Mouse (Mus musculus) kidney, embryonic 15.5 days (tissue): ENCODE data around the gene Zrsr1. TPM values are rescaled to one million over a fixed set of nuclear protein-coding genes. Genes with fewer than 3 reads are reported as not detected.

Experiments used
- ATAC-seq: fragments of 200-750 bp; cut with Nextera tagmentation; replicated peaks from 2 replicates; pipeline ENCODE4 v1.8.0; 2017; ENCODE audit warnings: moderate TSS enrichment; ENCODE audit not compliant: low FRiP score
- H3K27ac ChIP-seq: fragments of 300-500 bp; sonication (generic); 2 replicates; pipeline ENCODE4 v1.5.1; 2015; ENCODE audit warnings: mild to moderate bottlenecking, inconsistent platforms
- H3K27me3 ChIP-seq: fragments of 300-500 bp; sonication (generic); 2 replicates; pipeline ENCODE4 v1.6.1; 2015; ENCODE audit warnings: inconsistent platforms
- H3K36me3 ChIP-seq: fragments of 300-500 bp; sonication (generic); 2 replicates; pipeline ENCODE4 v1.6.1; 2015; ENCODE audit warnings: inconsistent platforms
- H3K4me1 ChIP-seq: fragments of 300-500 bp; sonication (generic); 2 replicates; pipeline ENCODE4 v1.6.1; 2015; ENCODE audit warnings: inconsistent platforms
- H3K4me2 ChIP-seq: fragments of 300-500 bp; sonication (generic); 2 replicates; pipeline ENCODE4 v1.6.1; 2015; ENCODE audit warnings: moderate library complexity, mild to moderate bottlenecking, inconsistent platforms
- H3K4me3 ChIP-seq: fragments of 300-500 bp; sonication (generic); replicated peaks from 2 replicates; pipeline ENCODE4 v1.5.1; 2015; ENCODE audit warnings: mild to moderate bottlenecking, inconsistent platforms
- H3K9ac ChIP-seq: fragments of 300-500 bp; sonication (generic); 2 replicates; pipeline ENCODE4 v1.6.1; 2015; ENCODE audit warnings: mild to moderate bottlenecking, inconsistent platforms
- H3K9me3 ChIP-seq: fragments of 300-500 bp; sonication (generic); replicated peaks from 2 replicates; pipeline ENCODE4 v1.6.1; 2016; ENCODE audit warnings: inconsistent platforms
- WGBS: fragments of 180-500 bp; shearing (Covaris S2); methylation state at CpG from one replicate; pipeline ENCODE4 v1.1.7; 2015; ENCODE audit warnings: mixed read lengths; 5-methylcytosine and 5-hydroxymethylcytosine counted together
- polyA plus RNA-seq: library from polyadenylated mRNA; unstranded; fragments of >200 nt; fragmentation: Nextera tagmentation; extraction: Ambion mirVana; gene quantifications from 2 replicates; pipeline ENCODE4 v1.2.1, GENCODE M21; 2015

Gene Zrsr1
- polyA plus RNA-seq, 1 experiment from 2014 or later, result 3.8 TPM

- no peaks in the 10 kb centered on the region for H3K36me3 ChIP-seq
- WGBS, result 92% methylated on average over 4 of the region's 4 CpGs
- H3K27ac ChIP-seq, result no peak overlapping the region
Measured at GRCm38 (mm10) chr11:23017943-23018342, 46.1 kb downstream of the Zrsr1 start.

GRCm38 (mm10) chr11:23020116-23020770, 48.4 kb downstream of the Zrsr1 start:
- ATAC-seq, result no peak
- H3K27me3 ChIP-seq, result no peaks in the 10 kb centered on the region
- no peaks in the 10 kb centered on the region for H3K36me3 ChIP-seq
- no peaks in the 10 kb centered on the region for H3K9me3 ChIP-seq
- no peak overlapping the region for H3K4me2 ChIP-seq
- H3K9ac ChIP-seq, result no peak overlapping the region
- H3K27ac ChIP-seq, result no peak overlapping the region
- H3K4me1 ChIP-seq, result peaks cover 4% of the 10 kb centered on the region; the same call in 1 of the 2 replicates
- no peak overlapping the region for H3K4me3 ChIP-seq
- 52% methylated on average over 24 of the region's 24 CpGs for WGBS

More at GRCm38 (mm10) chr11:23017943-23018342, 46.1 kb downstream of the Zrsr1 start:
- Histone ChIP-seq H3K4me1 (peaks cover 4% of the 10 kb centered on the region; the same call in 1 of the 2 replicates), H3K4me3 (no peak overlapping the region), H3K27me3 (no peaks in the 10 kb centered on the region), H3K4me2 (no peak overlapping the region), H3K9ac (no peak overlapping the region), H3K9me3 (no peaks in the 10 kb centered on the region)
- no peak for ATAC-seq

- H3K27ac ChIP-seq, result no peak overlapping the region
- no peak overlapping the region for H3K4me3 ChIP-seq
- ATAC-seq, result no peak
- H3K27me3 ChIP-seq, result no peaks in the 10 kb centered on the region
- peaks cover 4% of the 10 kb centered on the region; the same call in 1 of the 2 replicates for H3K4me1 ChIP-seq
- H3K4me2 ChIP-seq, result no peak overlapping the region
- WGBS, result 95% methylated on average over 14 of the region's 14 CpGs
- no peaks in the 10 kb centered on the region for H3K36me3 ChIP-seq
- H3K9ac ChIP-seq, result no peak overlapping the region
- H3K9me3 ChIP-seq, result no peaks in the 10 kb centered on the region
Measured at GRCm38 (mm10) chr11:23020841-23021240, 49.0 kb downstream of the Zrsr1 start.

DNA sequence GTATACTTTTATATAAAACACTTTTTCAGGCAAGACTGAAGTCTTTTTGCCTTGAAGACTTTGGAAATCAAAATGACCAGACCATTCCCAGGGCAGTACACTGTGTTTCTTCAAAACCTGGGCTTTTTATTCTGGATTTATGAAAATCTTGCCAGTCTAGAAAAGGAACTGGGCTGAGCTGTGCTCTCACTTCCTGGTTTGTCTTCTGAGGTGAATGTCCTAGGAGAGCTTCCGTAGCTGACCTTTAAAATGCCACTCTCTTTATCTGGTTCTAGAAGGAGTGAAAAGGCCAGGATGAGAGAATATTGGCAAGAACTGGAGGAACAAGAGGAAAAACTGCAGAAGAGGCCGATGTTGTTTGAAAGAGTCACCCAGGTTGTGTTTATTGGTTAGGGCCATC, 51.4 kb downstream of the Zrsr1 start:
- Histone ChIP-seq H3K4me1 (peaks cover 4% of the 10 kb centered on the region; the same call in 1 of the 2 replicates), H3K27me3 (no peaks in the 10 kb centered on the region), H3K27ac (no peak overlapping the region), H3K9me3 (no peaks in the 10 kb centered on the region), H3K36me3 (no peaks in the 10 kb centered on the region), H3K4me3 (no peak overlapping the region), H3K4me2 (no peak overlapping the region), H3K9ac (no peak overlapping the region)
- ATAC-seq, result no peak
- 97% methylated on average over 2 of the region's 2 CpGs for WGBS

GRCm38 (mm10) chr11:23024169-23024568, 52.4 kb downstream of the Zrsr1 start:
- no peaks in the 10 kb centered on the region for H3K36me3 ChIP-seq
- ATAC-seq, result no peak
- WGBS, result 84% methylated on average over 3 of the region's 3 CpGs
- H3K9me3 ChIP-seq, result no peaks in the 10 kb centered on the region
- H3K4me2 ChIP-seq, result no peak overlapping the region
- H3K4me3 ChIP-seq, result no peak overlapping the region
- no peaks in the 10 kb centered on the region for H3K27me3 ChIP-seq
- peaks cover 4% of the 10 kb centered on the region; the same call in 1 of the 2 replicates for H3K4me1 ChIP-seq
- H3K27ac ChIP-seq, result no peak overlapping the region
- H3K9ac ChIP-seq, result no peak overlapping the region

Other genes starting within 250 kb of the Zrsr1 start
- gene B3gnt2, start 111.0 kb upstream of the Zrsr1 start, polyA plus RNA-seq, result 9.3 and 10.6 TPM in 2 replicates
- 19.3 and 21.6 TPM in 2 replicates for gene Gm28048, start 10.1 kb downstream of the Zrsr1 start, polyA plus RNA-seq
- gene Commd1, start 10.4 kb downstream of the Zrsr1 start, polyA plus RNA-seq, result 382 and 415 TPM in 2 replicates
- 295 and 296 TPM in 2 replicates for gene Cct4, start 18.5 kb downstream of the Zrsr1 start, polyA plus RNA-seq
- 2.4 and 2.8 TPM in 2 replicates for gene Fam161a, start 35.5 kb downstream of the Zrsr1 start, polyA plus RNA-seq